Mouse (Mus musculus) bone marrow macrophage, adult 2 months (primary cell): ENCODE data around the gene Fut11. TPM values are rescaled to one million over a fixed set of nuclear protein-coding genes. Genes with fewer than 3 reads are reported as not detected.

Experiments
- H3K27ac ChIP-seq: 2 replicates; pipeline ENCODE4 v1.5.1; 2012; ENCODE audit warnings: low read depth, low read length; ENCODE audit not compliant: insufficient read depth
- H3K4me1 ChIP-seq: 2 replicates; pipeline ENCODE4 v1.6.1; 2012; ENCODE audit warnings: low read length; ENCODE audit not compliant: control insufficient read depth, insufficient read depth
- H3K4me3 ChIP-seq: 2 replicates; pipeline ENCODE4 v1.5.1; 2012; ENCODE audit warnings: mild to moderate bottlenecking, low read length, moderate library complexity; ENCODE audit not compliant: insufficient read depth
- CTCF ChIP-seq: IDR thresholded peaks from 2 replicates; pipeline ENCODE4 v1.5.1; 2012; ENCODE audit warnings: low read depth, mild to moderate bottlenecking, low read length, moderate library complexity
- POLR2A ChIP-seq: IDR thresholded peaks from 2 replicates; pipeline ENCODE4 v1.6.1; 2012; ENCODE audit warnings: mild to moderate bottlenecking, low read depth, low read length, borderline replicate concordance
- polyA plus RNA-seq: library from polyadenylated mRNA; stranded (reverse); fragments of >200 nt; gene quantifications from 2 replicates; pipeline ENCODE4 v1.2.4, GENCODE M21; 2012; ENCODE audit not compliant: missing spikeins, insufficient read depth, insufficient read length

Fut11 gene
- polyA plus RNA-seq, 1 experiment: 19.0 TPM

DNA sequence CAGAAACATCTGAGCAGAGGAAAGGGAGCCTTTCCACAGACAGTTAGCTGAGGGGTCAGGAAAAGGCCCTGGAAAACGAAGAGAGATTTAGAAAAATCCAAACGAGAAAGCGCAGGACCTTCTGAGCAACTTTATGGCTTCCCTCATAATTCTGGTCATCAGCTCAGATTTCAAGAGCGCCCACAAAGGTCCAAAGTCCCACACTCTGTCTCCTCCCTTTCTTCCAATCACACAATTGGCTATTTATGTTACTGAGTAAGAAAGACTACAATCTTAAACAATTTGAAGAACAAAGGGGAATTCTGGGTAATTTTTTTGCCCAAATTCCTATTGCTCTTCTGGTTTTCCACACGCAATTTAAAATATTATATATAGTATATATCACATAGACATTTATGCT, 55.7 kb downstream of the Fut11 start:
- Histone ChIP-seq H3K27ac (no peak overlapping the region), H3K4me3 (no peak overlapping the region), H3K4me1 (no peaks in the 10 kb centered on the region)
- TF ChIP-seq POLR2A (no peak), CTCF (no peak)

Other genes with a start within 250 kb of the Fut11 start
- gene Cfap70, start 242.7 kb upstream of the Fut11 start, polyA plus RNA-seq: not detected in 2 replicates
- gene Anxa7, start 214.8 kb upstream of the Fut11 start, polyA plus RNA-seq: 140 and 141 TPM in 2 replicates
- 1.9 and 2.4 TPM in 2 replicates for gene Mss51, start 198.1 kb upstream of the Fut11 start, polyA plus RNA-seq
- gene Ppp3cb, start 148.4 kb upstream of the Fut11 start, polyA plus RNA-seq: 52.1 and 56.8 TPM in 2 replicates
- gene Usp54, start 53.9 kb upstream of the Fut11 start, polyA plus RNA-seq: 2.9 and 3.4 TPM in 2 replicates
- 2.4 and 5.1 TPM in 2 replicates for gene Myoz1, start 38.4 kb upstream of the Fut11 start, polyA plus RNA-seq
- gene Synpo2l, start 26.6 kb upstream of the Fut11 start, polyA plus RNA-seq: not detected in 2 replicates
- gene Sec24c, start 20.7 kb upstream of the Fut11 start, polyA plus RNA-seq: 64.1 and 73.0 TPM in 2 replicates
- 70.7 and 91.5 TPM in 2 replicates for gene Chchd1, start 8.0 kb downstream of the Fut11 start, polyA plus RNA-seq
- gene Zswim8, start 12.6 kb downstream of the Fut11 start, polyA plus RNA-seq: 85.9 and 94.2 TPM in 2 replicates
- gene Ndst2, start 39.6 kb downstream of the Fut11 start, polyA plus RNA-seq: 60.1 and 63.9 TPM in 2 replicates
- 18.2 and 24.6 TPM in 2 replicates for gene Camk2g, start 99.1 kb downstream of the Fut11 start, polyA plus RNA-seq
- gene Plau, start 141.7 kb downstream of the Fut11 start, polyA plus RNA-seq: 16.7 and 18.6 TPM in 2 replicates
- 12.9 and 13.2 TPM in 2 replicates for gene Vcl, start 234.4 kb downstream of the Fut11 start, polyA plus RNA-seq